Mouse (Mus musculus) monocyte, adult 2 months (primary cell): ENCODE data around the gene Mrpl24.
"Not testable (repeated sequence)": the region's sequence is repeated elsewhere in the genome, so short reads cannot be mapped to it uniquely, and the experiment has no call there.

Experiments
- DNase-seq, 2 experiments: peaks; one replicate each; pipeline ENCODE4 v3.0.0; 2022; ENCODE audit warnings: low spot score in 2 of 2, low read depth in 1 of 2

Gene Mrpl24

DNA sequence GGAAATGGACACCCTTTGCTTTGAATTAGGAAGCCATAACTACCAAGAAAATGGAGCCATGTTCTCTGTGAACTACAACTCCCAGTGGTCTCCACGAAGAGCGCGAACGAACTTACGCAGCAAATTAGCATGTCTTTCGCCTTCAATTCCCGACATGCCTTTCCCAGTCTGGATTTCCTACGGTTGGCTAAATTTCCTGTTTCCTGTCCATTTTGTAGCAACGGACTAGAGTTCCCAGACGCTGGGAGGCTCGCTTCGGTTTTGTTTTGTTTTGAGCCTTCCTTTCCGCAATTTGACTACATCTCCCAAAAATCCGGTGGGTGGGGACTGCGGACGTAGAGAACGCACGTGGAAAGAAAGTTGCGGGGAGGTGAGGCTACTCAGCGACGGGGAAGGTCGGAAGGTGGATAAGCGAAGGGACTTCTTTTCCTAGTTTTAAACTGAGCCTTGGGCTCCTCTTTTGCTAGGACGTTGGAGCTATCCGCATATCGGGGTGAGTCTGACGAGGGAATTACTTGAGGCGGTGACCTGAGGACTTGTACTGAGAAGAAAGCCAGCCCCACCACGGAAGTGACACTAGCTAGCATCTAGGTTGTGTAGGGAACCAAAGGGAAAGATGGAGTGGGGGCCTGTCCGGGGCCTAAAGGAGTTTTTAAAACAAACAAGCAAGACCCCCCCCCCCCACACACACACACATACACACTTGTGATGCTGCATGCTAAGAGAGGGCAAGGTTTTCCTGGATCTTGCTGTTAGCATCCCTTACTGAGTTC is at the start of gene Mrpl24:
Mrpl24 (plus strand) TSS at position 171 of the 773 bp plus-strand sequence.
- peak; percentile 46 to 61 for DNase-seq

DNA sequence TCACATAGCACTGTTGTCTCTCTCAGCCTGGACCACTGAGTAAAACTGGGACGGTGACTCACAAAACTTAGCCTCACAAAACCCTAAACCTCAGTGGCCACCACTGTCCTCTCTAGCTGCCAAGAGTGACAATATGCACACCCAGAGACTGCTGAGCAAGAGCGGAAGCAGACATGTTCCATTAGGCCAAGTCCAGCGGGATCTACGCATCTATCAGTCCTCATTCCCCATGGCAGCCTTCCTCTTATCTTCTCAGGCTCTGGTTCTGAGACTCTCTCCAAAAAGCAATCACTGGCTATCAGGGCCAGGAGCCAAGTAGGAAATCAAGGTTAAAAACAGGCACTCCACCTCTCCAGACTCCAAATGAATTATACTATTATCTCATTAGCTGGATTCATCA is 41.6 kb upstream of the Mrpl24 start:
- DNase-seq = no peak

GRCm38 (mm10) chr3:87884291-87884690 is 35.0 kb upstream of the Mrpl24 start:
- no peak for DNase-seq

DNA sequence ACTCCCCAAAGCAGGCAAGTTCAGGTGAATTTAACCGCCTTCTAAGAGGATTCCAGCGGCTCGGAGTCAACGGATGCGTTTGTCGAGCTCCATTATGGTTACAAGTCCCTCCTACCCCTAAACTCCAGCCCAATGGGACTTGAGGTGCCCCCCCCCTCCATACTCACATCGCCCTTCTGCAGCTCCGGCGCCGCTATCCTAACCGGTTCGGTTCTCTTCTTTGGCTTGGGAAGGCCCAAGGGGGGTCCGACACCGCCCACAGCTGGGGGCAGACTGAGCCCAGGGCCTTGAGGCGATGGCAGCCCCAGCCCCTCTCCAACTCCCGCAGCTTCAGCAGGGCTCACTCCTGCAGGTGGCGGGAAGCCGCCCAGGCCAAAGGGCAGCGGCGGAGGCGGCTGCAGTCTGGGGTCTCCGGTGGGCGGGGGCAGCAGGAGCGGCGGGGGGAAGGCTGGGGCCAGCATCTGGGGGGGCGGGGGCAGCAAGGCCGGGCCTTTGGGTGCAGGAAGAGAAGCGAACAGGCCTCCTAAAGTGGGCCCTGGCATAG is 34.5 kb upstream of the Mrpl24 start:
- DNase-seq = no peak

DNA sequence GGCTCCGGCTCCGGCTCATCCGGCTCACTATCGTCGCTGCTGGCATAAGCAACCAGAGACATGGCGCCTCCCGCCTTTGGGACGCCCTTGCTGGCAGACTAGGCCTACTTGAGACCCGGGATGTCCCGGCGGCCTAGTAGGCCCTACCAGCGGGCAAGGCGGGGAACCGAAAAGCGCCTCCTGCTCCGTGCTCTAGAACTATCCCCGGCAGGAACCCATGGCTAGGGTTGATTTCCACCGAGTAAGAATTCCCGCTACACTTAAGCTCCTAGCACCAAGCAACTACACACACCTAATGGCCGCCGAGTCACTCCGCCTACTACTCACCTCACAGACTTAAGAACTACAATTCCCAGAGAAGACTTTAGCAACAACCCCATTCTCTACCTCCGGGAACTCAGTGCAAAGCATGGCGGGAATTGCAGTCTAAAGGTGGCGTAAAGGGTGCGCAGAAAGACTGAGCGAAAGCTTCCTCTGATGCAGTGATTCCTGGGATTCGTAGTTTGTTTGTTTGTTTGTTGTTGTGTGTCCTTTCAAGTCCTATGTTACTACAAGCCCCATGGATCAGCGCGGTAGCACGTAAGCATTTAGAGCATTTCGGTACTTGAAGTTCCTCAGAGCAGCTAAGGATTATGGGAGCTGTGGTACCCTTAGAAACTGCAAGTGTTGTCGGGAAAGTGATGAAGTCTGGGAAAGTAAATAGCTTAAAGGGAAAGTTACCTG is 33.9 kb upstream of the Mrpl24 start, which contains the start of gene Prcc:
Prcc (minus strand) TSS at position 328 of the 723 bp plus-strand sequence.
- peak; percentile 84 to 89 for DNase-seq

DNA sequence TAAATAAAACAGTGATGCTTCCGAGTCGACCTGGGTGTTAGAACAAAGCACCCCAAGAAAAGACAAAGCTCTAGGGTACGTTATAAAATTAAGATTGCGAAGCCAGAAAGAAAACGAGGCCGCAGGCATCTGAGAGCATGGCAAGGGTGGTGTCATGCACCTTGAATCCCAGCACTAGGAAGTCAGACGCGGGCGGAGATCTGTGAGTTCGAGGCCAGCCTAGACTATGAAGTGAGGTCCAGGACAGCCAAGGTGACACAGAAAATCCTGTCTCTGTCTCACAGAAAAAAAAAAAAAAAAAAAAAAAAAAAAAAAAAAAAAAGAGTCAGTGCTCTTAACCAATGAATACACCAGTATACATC is 33.3 kb upstream of the Mrpl24 start:
- DNase-seq = no peak

GRCm38 (mm10) chr3:87886416-87886815 is 32.9 kb upstream of the Mrpl24 start:
- DNase-seq = no peak

DNA sequence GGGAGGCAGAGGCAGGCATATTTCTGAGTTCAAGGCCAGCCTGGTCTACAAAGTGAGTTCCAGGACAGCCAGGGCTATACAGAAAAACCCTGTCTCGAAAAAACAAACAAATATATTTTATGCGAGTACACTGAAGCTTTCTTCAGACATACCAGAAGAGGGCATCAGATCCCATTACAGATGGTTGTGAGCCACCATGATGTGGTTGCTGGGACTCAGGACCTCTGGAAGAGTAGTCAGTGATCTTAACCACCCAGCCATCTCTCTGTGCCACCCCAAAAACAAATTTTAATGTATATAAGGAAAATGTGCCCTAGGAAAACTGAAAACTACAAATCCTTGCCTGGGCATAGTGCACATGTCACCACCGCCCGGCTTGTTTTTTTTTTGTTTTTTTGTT is 31.9 kb upstream of the Mrpl24 start:
- not testable (repeated sequence) for DNase-seq

- no peak for DNase-seq
Observed at GRCm38 (mm10) chr3:87891481-87891880, 27.8 kb upstream of the Mrpl24 start.

DNA sequence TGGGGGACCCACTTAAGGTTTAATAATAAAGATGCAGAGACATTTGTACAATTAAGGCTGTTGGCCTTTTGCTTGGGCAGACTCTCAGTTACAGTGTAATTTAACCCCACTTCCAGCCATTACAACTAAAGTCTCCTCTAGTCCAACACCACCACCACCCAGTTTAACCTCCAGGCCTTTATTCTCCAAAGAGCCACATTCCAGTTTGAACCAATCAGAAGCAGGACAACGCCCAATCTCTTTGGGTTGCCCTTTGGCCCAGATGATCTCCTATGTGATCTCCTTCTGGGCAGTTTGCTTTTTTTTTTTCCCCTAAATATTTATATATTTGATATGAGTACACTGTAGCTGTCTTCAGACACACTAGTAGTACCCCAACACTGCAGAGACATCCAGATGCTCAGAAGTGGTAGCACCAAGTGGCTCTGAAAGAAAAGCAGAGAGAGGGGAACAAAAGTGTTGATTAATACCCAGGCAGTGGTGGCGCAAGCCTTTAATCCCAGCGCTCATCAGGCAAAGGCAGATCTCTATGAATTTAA is 25.9 kb upstream of the Mrpl24 start:
- no peak for DNase-seq

- DNase-seq = no peak
Observed at GRCm38 (mm10) chr3:87899266-87899665, 20.0 kb upstream of the Mrpl24 start.

DNA sequence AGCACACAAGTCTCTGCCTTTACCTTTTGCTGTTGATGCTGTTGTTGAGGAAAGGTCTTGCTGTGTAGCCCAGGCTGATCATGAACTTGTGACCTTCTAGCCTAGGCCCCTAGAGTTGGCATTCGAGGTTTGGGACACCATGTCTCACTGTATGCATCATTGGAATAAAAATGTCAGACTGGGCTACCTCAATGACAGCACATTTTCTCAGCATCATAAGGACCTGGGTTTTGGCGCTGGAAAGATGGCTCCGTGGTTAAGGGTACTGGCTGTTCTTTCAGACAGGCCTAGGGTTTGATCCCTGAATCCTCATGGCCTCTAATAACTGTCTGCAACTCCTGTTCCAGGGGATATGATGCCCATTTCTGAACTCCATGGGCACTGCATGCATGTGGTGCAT is 19.5 kb upstream of the Mrpl24 start:
- no peak for DNase-seq

DNA sequence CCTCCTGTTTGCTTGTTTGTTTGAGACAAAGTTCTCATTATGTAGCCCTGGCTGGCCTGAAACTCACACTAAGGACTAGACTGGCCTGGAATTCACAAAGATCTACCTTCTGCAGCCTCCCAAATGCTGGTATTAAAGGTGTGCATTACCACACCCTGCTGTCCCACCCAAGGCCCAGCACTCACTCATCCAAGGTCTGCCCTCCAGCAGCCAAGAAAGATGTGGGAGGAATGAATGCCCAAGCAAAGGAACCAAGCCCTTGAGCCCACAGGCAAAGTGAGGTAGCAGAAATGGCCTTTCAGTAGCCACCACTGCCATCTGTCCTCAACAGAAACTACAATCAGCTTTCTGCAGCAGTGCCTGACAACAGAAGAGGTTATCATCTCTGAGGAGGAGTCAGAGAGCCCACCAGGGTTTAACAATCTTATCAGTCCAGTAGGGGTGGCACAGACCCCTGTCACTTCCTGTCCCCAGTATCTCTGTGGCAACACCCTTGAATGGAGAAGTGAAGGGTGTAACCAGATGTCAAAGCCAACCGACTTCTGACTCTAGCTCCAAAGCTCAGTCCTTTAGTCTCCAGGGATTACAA is 18.2 kb upstream of the Mrpl24 start:
- DNase-seq = no peak

DNA sequence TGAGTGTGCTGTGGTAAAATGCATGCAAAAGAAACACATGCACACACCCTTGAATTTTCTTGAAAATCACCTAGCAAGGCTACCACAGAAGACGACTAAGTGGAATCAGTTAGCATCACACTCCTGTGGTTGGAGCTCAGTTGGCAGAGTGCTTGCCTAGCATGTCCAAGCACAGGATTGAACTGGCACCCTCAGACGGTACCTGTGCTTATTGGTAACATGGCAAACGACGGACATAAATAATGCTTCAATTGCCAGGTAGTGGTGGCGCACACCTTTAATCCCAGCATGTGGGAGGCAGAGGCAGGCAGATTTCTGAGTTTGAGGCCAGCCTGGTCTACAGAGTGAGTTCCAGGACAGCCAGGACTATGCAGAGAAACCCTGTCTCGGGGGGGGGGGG is 17.3 kb upstream of the Mrpl24 start:
- DNase-seq = not testable (repeated sequence)

DNA sequence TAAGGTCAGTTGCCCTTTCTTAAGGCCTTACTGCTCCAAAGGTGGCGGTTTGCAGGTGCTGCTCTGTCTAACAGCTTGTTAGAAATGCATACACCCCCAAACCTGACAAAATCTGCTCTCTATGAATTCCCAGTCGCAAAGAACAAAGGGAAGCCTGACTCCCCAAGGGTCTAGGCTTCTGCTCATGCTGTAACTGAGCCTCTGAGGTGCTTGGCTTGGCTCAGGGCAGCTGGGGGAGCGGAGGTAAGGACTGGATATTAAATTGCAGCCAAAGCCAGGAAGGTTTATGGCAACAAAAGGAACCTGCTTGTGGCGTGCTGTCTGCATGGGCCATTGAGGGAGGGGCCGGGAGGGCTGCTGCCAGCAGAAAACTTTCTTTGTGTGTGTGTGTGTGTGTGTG is 15.5 kb upstream of the Mrpl24 start:
- no peak for DNase-seq

DNA sequence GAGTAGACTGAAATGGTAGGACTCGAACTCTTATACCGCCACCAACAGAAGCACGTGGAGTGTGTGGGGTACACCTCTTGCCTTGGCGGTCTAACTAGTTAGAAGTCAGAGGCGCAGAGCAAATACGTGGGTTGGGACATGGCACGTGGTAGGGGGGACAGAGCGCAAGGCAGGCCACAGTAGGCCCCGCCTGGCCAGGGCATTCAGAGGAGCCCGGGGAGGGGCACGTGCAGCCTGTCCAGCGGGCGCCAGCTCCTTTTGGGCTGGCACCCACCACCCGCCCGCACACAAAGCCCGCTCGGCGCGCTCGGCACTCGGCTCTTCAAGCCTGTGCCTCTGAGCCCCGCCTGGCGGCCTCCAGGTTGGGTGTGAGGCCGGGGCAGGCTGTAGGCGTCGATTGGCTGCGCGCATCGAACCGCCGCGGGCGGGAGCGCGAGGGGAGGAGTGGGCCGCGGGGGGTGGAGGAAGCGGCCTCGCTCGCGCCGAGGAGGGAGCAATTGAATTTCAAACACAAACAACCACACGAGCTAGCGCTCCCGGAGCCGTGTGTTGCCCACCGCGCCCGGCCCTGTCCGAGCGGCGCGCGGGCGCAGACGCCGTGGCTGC is 13.3 kb upstream of the Mrpl24 start, which contains the start of gene Hdgf:
Hdgf (plus strand) TSS at position 442 of the 606 bp plus-strand sequence.
- DNase-seq = peak; percentile 82 to 92

DNA sequence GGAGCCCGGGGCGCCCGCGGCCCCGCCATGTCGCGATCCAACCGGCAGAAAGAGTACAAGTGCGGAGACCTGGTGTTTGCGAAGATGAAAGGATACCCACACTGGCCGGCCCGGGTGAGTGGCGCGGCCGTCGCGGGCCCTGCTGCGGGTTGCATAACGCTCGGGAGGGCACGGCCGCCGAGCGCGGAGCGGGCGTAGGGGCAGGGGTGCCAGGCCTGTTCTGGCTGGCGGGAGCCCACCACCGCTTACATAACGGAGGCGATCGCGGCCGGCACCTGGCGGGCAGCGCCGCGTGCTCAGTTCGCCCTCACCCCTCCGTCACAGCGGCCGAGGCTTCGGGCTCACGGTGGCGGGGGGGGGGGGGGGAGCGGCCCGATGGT is 12.7 kb upstream of the Mrpl24 start:
- DNase-seq = no peak

GRCm38 (mm10) chr3:87906981-87907857 is 12.1 kb upstream of the Mrpl24 start:
- no peak for DNase-seq

DNA sequence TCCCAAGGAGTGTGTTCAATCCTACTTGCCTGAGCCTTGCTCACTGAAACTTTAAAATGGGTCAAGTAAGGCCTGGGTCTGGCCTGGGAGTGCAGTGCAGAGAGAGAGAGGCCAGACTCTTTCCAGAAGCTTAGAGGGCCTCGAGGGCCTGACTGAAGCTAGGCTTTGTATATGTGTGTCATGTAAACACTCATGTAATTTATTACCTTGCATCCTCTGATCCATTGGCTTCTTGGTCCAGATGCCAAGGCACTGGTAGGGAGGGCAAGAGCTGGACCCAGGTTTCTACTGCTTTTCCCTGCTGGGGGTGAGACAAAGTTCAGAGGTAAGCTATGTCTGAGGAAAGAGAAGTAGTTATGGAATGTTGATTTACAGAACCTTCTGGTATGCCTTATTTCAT is 11.4 kb upstream of the Mrpl24 start:
- DNase-seq = no peak

- DNase-seq = no peak
Observed at GRCm38 (mm10) chr3:87909381-87909780, 9.9 kb upstream of the Mrpl24 start.
